Mouse (Mus musculus) naive thymus-derived CD4-positive, alpha-beta T cell, adult 5 months (primary cell): ENCODE measurements around the gene Dbndd1. TPM values are rescaled to one million over a fixed set of nuclear protein-coding genes. Genes with fewer than 3 reads are reported as not detected.

Experiments
- polyA plus RNA-seq: library from polyadenylated mRNA; unstranded; fragments of 100-300 nt; shearing (Covaris generic); gene quantifications from one replicate; pipeline ENCODE4 v1.2.1, GENCODE M21; 2017

The Dbndd1 gene
- not detected for polyA plus RNA-seq

DNA sequence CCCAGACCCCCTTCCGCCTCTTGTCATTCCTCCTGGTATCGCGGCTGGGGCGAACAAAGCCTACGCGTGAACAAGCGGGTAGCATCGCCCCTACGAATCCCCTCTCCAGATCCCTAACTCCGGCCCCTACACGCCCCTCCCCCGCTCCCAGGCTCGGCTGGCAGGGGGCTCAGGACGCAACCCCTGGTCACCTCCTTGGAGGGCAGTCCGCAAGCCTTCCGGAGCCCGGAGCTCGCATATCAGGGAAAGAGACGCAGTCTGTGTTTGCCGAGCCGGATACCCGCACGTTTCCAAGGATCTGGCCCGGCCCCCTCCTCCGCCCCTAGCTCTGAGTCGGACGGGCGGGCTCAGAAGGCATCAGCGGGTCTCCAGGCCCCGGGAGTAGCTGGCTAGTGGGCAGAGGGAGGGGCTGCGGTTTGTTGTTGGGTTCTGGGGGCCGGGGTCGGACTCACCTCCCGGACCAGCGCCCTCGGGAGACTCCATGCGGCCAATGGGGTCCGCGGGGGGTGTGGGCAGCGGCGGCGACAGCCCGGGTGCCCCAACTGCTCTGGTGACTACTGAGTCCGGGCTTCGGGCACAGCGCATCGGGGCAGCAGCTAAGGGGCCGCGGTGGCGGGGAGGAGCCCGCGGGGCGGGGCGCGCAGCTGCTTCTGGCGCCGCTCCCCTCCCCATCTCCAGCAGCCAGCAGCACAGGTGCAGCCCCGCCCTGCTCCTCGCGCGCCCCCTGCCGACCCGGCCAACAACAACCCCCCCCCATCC, at the start of gene Dbndd1:
Dbndd1 (minus strand) TSS at position 683 of the 759 bp plus-strand sequence.

DNA sequence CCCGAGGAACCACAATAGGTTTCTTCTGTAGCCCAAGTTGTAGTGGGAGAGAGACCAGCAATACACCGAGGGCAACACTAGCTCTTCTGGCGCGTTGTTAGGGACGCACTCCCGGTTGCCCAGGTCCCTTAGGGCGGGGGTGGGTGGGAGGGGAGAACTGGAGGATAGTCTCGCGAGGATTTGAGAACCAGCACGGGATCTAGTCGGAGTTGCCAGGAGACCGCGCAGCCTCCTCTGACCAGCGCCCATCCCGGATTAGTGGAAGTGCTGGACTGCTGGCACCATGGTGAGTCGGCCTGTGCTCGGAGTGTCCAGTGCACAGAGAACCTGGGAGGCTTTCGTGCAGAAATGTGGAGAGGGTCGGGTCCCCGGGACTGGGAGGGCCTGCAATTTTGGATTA, 3.4 kb upstream of the Dbndd1 start, which contains the start of gene Gas8:
Gas8 (plus strand) TSS at position 168 of the 400 bp plus-strand sequence.

DNA sequence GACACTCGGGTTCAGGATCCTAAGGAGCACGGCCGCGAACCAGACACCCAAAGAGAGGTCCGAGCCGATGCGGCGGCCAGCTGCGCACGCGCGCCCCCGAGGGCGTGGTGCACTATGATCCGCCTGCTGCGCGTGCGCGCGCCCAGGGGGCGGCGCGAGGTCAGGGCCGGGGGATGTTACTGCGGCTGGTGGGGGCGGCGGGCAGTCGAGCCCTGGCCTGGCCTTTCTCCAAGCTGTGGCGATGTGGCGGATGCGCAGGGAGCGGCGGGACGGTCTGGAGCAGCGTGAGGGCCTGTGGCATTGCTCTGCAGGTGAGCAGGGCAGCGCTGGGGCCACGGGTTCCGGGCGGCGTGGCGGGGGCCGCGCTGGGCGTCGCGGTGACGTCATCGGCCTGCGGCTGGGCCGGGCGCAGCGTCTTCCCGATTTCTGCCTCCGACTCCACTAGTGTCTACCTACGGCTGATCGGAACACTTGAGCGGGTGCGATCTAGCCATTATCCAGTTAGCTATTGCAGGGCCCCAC, 37.5 kb downstream of the Dbndd1 start, which contains the start of gene Afg3l1:
Afg3l1 (plus strand) TSS at position 167 of the 522 bp plus-strand sequence.

Other genes starting within 250 kb of the Dbndd1 start
- gene Fanca, start 196.9 kb downstream of the Dbndd1 start, polyA plus RNA-seq, result 8.5 TPM
- not detected for gene Spire2, start 182.8 kb downstream of the Dbndd1 start, polyA plus RNA-seq
- gene Tcf25, start 141.7 kb downstream of the Dbndd1 start, polyA plus RNA-seq, result 353 TPM
- gene Mc1r, start 108.4 kb downstream of the Dbndd1 start, polyA plus RNA-seq, result not detected
- 0.61 TPM for gene Tubb3, start 104.0 kb downstream of the Dbndd1 start, polyA plus RNA-seq
- 13.2 TPM for gene Def8, start 91.9 kb downstream of the Dbndd1 start, polyA plus RNA-seq
- gene Afg3l1, start 37.6 kb downstream of the Dbndd1 start, polyA plus RNA-seq, result 70.2 TPM
- gene Gas8, start 3.4 kb upstream of the Dbndd1 start, polyA plus RNA-seq, result 1.9 TPM
- not detected for gene Rhou, start 138.5 kb upstream of the Dbndd1 start, polyA plus RNA-seq